Mouse (Mus musculus) erythroid progenitor cell, adult 5-6 weeks (primary cell): ENCODE data around the gene Klc1. TPM values are rescaled to one million over a fixed set of nuclear protein-coding genes. Genes with fewer than 3 reads are reported as not detected.

Experiments used
- ATAC-seq: replicated peaks from 2 replicates; pipeline ENCODE4 v1.8.0; 2016; ENCODE audit warnings: moderate number of reproducible peaks, mild to moderate bottlenecking, moderate TSS enrichment, inconsistent platforms; ENCODE audit not compliant: poor library complexity, low FRiP score, severe bottlenecking
- total RNA-seq, 2 experiments: library from RNA; stranded (forward) in 1 of 2; stranded (reverse) in 1 of 2; fragments of 150-400 nt in 1 of 2; fragments of 186-747, 209-891 nt in 1 of 2; gene quantifications; 2 replicates each; pipeline versions ENCODE4 v1.2.3 to v1.2.4; 2015 to 2017; ENCODE audit warnings: low replicate concordance in 2 of 2

The Klc1 gene
- total RNA-seq, 2 experiments from 2014 or later, result 18.0 to 63.6 TPM

DNA sequence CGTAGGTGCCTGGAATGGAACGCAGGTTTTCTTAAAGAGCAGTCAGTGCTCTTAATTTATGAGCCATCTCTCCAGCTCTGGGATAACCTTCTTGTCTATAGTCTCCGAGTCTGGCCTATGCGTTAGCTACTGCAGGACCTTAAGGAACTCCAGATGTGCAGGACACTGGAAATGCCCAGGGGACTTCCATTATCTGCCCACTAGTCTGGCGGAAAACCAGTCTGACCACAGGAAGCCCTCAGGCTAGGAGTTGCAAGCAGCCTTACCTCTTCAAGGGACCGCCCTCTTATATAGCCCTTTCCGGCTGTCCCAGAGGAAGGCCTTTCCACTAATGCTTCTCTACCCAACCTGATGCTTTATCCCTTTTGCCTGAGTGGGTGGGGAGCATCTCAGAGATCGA, 17.3 kb upstream of the Klc1 start:
- ATAC-seq, result no peak

DNA sequence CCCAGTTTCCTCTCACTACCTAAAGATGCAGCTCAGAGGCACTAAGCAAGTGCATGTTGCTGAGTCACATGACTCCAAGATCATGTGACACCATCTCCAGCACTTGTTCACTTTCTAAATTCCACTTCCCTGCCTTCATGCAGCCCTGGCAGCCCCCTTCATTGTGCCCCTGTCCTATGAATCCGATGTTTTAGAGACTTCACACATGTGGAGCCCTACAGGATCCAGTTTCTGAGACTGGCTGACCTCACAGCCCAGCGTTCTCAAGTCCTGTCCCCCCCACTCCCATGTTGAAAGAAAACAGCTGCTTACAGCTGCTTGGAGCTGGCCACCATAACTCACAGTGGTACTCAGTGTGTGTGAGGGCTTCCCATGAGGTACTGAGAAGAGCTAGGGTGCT, 15.2 kb upstream of the Klc1 start:
- ATAC-seq, result no peak

DNA sequence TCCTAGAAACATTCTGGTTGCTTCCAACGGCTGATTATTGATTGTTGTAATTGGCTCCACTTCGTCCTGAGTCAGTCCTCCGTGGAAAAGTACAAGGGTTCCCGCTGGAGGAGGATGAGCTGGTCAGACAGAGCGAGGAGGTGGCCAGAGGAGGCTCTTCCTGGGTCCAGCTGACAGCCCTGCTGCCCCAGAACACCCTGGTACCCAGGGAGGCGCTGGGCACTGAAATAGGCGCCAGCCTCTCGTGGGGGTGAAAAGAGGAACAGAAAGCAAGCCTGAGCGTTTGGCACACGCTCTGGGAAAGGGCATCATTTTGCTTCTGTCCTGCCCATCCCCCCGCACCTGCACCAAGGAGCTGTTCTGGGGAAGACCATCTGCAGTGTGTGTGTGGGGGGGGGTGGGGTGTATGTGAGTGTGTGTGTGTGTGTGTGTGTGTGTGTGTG, 14.6 kb upstream of the Klc1 start:
- no peak for ATAC-seq

DNA sequence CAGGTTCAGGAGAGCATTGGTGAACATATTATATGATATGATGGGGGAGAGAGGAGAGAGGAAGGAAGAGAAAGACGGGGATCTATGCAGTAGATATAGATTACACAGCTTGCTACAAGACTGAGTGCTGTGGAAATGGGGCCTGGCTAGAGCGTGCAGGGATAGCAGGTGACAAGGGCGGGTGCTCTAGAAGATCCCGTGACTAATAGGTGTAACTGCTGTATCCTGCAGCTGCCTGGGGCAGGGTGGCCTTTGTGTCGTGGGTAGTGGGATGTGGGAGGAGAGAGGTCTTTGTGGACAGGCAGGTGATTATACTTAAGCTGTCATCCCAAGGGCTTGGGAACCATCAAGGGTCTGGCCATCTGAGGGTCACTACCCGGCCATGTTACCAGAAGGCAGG, 13.4 kb upstream of the Klc1 start:
- ATAC-seq, result no peak

DNA sequence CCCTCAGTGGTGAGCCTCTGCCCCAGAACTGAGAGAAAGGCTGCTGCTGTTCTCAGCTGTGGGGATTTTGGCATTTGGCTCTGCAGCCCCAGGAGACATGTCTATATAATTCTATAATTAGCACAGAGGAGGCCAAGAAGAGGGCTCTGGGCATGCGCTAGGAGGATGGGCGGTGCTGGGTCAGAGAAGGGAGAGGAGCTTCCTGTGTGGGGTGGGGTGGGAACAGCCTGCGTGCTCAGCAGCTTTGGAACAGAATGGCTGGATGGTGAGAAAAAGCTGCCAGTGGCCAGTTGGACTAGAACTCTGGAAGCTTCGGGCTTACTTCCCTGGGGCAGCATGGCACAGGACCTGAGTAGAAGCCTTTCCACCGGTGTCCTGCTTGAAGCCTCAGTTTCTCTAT, 12.6 kb upstream of the Klc1 start:
- no peak for ATAC-seq

DNA sequence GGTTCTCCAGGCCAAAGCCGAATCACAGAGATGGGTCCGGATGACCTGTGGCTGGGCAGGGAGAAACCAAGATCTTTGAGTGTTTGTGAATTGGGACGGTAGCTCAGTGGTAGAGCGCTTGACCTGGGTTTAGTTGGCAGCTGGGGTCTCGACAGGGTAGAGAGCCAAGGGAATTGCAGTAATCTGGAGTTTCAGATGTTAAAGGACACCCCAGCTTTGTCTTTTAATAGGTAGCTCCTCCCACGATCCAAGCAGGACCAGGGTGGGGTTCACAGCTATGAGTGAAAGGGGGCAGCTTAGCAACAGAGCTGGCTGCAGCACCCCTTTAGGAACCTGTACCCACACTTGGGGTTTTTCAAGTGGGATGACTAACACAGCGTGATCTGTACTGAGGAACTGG, 11.2 kb upstream of the Klc1 start:
- no peak for ATAC-seq

DNA sequence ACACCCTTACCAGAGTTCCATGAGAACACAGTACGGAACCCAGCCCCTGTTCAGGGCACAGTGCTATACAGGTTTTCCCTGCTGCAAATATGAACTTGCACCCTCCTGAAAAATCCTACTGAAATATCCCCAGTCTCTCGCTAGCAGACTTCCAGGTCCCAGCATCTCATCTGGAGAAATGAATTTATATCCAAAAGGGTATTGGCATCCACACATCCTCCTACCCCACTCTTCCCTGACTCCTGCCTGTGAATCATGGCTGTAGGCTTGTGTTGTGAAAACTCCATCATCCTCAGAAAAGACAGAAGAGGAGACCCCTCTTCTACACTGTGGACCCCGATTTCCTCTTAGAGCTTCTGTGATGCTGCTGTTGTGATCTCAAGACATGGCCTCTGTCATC, 7.9 kb upstream of the Klc1 start:
- no peak for ATAC-seq

DNA sequence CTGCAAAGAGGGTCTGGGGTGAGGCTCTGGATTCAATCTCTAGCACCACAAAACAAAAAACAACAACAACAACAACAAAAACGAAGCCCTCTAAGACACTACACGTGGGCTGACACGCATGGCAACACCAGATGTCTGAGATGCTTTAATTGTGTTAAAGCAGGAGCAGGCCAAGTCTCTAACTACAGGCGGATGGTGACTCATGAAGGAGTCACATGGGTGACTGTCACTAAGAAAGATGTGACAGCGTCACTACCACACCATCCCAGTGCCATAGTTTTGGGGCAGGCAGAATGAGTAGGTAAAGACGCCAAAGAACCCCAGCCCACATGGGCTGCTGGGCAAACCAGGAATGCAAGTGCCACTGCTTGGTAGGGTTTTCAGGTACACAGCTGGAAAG, 6.2 kb upstream of the Klc1 start:
- no peak for ATAC-seq

DNA sequence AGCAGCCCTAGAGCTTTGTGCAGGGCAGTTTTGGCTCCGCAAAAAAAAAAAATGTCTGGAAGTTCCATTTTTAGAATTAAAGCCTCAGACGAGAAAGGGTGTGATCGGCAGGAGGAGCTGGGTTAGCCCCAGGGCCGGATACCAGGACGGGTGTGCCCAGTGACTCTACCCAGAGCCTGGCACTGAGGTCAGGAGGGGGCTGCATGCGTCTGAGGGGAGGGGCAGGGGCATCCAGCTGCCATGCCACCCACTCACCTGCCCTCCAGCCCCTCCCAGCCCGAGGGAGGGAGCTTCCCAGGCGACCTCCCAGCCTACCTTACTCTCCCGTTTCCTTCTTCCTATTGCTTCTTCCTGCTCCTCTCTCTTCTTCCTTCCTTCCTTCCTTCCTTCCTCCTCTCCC, 5.3 kb upstream of the Klc1 start:
- no peak for ATAC-seq

DNA sequence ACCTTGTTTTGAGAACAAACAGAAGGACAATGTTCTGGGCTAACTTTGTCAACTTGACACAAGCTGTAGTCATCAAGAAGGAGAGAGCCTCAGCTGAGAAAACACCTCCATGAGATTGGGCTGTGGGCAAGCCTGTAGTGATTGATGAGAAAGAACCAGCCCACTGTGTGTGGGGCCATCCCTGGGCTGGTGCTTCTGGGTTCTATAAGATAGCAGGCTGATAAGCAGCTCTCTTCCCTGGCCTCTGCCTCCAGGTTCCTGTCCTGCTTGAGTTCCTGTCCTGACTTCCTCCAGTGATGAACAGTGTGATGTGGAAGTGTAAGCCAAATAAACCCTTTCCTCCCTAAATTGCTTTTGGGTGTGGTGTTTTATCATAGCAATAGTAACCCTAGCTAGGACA, 3.9 kb upstream of the Klc1 start:
- ATAC-seq, result no peak

DNA sequence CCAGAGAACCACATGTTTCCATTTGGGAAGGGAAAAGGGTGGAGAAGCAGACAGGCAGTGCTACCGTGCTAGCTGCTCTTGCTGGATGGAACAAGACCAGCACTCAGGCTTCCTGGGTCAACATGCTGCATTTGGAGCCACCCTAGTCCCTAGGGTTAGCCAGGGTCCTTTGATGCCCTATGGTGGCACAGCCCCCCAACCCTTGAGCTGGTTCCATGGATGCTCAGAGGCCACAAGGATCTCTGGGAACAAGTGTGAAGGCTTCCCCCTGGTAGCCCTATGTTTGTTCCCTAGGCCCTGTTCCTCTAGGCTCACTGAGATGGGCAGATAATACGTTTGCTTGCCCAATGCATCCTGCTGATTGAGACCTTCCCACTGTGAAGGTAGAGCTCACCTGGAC, 3.4 kb upstream of the Klc1 start:
- no peak for ATAC-seq

DNA sequence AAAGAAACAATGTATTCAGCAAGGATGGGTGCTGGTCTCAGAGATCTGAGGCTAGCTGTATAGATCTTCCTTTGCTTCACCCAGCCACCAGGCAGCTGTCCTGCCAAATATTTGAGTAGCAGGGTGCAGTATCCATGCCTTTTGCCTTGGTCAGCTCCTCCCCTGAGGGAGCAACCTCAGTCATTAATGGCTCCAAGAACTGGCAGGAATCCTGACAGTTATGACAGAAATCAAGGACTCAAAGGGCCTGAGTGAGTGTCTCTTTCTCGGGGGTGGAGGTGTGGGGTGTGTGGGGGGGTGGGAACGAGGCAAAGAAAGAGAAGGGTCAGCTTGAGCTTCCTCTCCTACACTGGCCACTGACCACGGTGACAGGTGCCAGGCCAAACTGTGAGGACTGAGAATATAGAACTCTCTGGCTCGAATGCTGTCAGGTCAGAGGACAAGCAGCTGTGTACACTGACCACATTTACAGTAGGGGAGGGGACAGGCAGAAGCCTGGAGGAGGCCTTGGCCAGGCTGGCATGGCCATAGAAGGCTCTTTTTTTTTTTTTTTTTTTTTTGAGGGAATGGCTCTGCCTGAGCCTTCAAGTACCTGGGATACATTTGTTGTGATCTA, 2.5 kb upstream of the Klc1 start:
- ATAC-seq, result no peak

DNA sequence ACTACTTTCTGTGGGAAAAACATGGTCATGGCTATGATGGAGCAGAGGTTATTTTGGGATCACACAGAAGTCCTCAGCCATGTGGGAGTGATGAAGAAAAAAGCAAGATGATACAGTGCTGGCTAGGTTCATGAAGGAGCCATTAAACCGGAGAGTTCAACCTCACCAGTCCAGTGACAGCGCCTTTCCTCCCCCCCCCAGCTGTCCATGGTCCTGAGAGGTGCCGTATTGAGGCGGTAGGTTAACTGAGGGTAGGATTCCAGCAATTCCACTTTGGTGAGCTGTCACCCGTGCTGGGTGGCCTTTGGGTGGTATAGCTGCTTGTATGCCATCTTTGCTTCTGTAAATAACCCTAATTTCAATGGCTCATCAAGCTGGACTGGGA, 2.0 kb upstream of the Klc1 start:
- ATAC-seq, result no peak

DNA sequence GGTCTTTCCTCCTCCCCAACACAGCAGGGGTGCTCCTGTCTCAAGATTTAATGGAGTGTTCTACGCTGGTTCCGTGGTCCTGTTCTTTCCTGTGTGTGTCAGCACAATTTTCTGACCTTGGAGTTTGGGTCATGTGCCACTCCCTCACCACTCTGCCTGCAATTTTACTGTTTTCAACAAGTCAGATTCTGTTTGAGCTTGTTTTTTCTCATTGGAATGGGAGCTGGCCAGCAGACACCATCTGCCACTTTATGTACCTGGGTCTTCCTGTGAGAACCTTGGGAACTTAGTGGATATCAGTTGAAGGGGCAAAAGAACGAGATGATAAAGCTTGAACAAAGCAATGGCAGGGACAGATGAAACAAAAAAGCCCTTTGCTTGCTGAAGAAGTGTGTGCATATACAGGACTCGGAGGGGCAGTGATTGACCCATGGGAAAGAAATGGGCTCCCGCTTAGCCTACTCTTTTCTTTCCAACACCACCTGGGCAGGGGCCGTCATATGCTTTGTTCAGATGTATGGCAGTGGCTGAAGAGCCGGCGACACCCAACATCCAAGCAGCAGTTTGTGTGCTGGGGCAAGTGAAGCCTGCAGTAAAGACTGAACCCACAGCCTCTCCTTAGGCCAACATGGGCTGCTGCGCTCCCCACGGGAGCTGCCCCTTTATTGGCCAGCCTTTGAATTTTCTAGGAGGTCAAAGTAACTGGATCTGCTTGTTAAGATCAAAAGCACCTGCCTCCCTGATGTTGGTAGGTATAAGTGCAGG, 906 bp upstream of the Klc1 start:
- ATAC-seq, result no peak

DNA sequence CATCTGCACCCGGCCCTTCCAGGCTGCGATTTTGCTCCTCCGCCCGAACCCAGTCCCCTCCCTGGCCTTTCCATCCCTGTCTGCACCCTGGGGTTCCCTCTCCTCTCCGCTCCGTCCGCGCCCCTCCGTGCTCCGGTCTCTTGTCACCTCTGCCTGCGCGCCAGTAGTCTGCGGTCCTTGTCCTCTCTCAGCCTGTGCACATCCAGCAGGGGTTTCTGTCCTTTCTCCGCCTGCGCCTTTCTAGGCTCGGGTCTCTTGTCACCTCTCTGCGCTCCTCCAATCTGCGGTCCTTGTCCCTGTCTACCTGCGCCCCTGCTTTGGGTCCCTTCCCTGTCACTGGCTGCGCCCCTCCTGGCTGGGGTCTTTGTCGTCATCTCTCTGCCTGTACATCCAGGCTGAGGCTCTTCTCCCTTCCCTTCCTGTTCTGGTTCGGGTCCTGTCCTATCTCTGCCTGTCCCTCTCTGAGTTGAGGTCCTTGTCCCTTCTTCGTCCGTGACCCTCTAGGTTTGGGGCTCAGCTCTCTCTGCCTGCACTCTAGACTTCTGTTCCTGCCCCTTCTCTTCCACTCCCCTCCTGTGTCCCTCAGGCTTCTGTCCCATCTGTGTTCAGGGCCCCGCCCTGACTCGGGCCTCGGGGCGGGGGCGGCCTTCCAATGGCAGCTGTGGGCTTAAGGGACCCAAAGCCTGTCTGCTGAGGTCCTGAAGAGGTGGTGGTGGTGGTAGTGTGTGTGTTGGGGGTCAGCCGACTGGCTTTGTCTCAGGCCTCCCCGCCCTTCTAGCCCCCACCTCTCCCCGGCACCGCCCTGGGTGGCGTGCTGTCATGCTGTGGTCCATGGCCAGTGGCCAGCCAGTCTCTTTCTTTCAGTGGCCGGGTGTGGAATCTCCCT, 770 bp downstream of the Klc1 start:
- peak; percentile 41 for ATAC-seq

DNA sequence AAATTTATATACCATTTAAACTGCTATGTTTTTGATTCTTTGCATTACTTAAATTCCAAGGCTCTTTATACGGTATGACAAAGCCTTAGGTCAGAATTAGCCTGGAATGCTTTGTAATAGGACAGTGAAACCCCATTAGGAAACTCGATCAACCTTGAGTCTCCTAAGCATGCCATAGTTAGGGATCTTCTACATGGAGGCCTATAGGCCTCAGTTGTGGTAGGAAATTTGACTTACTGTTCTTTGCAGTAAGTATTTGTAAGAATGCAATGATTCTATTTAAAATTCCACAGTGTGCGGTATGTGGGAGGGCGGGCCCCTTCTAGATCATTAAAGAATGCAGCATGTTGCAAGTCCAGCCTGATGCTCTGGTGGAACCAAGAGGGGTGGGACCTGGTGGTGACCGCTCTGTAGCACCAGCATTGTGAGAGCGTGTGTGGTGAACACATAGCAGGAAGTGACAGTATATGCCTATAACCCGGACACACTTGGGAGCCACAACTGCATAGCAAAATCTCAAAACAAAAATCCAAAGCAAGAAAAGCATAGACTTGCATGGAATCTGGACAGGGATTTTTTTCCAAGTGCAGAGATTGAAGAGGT, 1.8 kb downstream of the Klc1 start:
- no peak for ATAC-seq

DNA sequence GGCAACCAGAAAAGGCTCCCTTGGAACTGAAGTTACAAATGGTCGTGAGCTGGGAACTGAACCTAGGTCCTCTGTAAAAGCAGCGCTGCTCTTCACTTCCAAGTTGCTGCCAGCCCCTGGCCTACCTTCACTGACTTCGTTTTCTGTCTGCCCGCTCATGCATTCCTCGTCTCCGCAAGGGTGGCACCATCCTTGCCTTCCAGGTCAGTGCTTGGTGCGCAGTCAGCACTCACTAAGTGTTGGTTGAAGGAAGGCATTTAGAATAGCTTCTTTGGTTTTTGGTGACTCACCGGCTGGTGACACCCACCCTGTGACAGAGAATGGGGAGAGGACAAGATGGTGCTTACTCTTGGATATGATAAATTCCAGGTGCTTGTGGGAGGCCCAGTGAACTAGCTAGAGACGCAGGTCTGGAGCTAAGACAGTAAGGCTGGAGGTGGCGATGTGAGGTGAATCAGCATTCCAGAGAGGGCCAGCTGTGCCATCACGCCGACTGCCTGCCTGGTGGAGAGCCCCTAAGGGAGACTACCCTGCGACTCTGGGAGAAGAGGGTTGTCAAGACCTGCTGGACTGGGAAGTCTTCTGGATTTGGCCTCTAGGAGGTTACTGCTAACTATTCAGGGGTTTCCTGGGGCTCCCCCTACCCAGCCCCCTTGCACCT, 4.1 kb downstream of the Klc1 start:
- ATAC-seq, result no peak

DNA sequence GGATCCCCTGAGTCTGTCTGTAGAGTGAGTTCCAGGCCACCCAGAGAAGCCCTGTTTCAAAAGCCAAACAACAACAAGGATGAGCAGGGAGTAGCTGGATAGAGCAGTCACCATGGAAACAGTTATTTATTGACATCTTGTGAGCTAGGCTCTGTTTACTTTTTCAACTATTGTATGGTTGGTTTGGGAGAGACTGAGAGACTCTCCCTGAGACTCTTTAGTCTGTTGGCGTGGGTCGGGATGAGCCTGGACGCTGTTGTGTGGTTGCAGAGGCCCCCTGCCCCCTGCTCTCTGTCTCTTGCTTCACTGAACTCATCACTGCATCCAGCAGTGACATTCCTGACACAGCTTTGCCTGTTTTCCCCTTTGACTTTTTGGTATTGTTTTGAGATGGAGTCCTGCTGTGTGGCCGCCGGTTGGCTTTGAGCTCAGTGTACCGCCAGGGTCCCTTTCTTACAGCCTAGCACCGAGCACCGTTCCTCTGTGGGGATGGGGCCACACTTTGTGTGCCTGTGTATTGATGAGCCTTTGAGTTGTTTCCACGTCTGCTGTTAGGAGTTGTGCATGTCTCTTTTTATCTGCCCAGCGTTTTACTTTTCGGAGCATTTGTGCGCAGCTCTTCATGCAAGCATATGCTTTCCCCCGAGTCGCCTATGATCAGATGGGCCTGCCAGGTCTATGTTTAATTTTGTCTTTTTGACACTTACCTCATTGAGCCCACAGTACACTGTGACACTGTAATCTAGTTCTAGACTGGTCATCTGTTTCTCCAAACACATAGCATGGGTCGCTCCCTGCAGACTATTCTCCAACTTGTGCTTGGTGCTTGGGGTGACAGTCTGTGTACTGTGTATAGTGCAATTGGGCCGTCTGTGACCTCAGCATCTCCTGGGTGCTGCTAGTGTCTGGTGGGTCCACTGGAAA, 7.9 kb downstream of the Klc1 start:
- no peak for ATAC-seq

DNA sequence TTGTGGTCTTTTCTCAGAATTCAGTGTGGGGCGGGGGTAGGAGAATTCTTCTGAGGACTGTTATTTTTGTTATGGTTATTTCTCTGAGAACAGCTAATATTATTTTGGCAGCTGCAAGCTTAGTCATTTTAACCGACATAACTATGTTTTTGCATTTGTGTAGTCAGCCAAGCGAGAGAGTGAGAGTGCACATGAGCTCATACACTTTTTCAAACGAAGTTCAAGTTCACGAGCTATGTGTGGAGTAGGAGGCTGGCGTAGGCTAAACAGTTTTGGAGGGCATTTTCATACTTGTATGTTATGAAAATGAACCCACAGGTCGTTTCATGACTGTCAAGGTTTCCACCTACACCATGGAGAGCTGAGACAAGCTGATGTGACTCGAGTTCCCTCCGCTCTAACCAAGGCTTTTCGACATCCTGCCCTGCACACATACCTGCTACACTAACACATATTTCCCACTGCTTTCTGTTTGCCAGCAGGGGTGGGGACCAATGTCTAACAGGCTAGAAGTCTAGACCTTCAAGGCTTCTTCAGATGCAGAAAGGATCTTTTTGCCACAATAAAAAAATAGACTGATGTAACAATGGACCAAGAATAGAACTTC, 9.8 kb downstream of the Klc1 start:
- no peak for ATAC-seq
